Mouse (Mus musculus) testis, adult 2 months (tissue): ENCODE data around the gene Hnrnpc.

Source experiments
- CTCF ChIP-seq: fragments of 200-500 bp; IDR thresholded peaks from 2 replicates; pipeline ENCODE4 v1.5.1; 2012; ENCODE audit warnings: low read depth, mild to moderate bottlenecking, inconsistent platforms, low read length, moderate library complexity; ENCODE audit not compliant: control insufficient read depth, insufficient read depth, insufficient replicate concordance
- POLR2A ChIP-seq: fragments of 200-500 bp; IDR thresholded peaks from 2 replicates; pipeline ENCODE4 v1.6.1; 2012; ENCODE audit warnings: low read depth, mild to moderate bottlenecking, inconsistent platforms, low read length, moderate library complexity; ENCODE audit not compliant: control insufficient read depth

GRCm38 (mm10) chr14:52108025-52108424 is 4.2 kb upstream of the Hnrnpc start:
- TF ChIP-seq POLR2A, result no peak
- no peak for TF ChIP-seq CTCF
